Mouse (Mus musculus) spleen, adult 2 months (tissue): ENCODE results near the gene Rpap3. TPM values are rescaled to one million over a fixed set of nuclear protein-coding genes. Genes with fewer than 3 reads are reported as not detected.
A peak's percentile ranks its signal among the peaks of the same experiment; 100 is the strongest.

ENCODE experiments used
- DNase-seq, 2 experiments: peaks; one replicate each; pipeline versions ENCODE4 v3.0.0 to v3.0.0-alpha.2; 2012 to 2021; ENCODE audit warnings: low spot score in 2 of 2, low read depth in 1 of 2
- H3K27ac ChIP-seq: fragments of 200-500 bp; 2 replicates; pipeline ENCODE4 v1.5.1; 2012; ENCODE audit warnings: low read length, inconsistent platforms; ENCODE audit not compliant: insufficient read depth
- H3K27me3 ChIP-seq: fragments of 200-500 bp; 2 replicates; pipeline ENCODE4 v1.6.1; 2012; ENCODE audit warnings: mild to moderate bottlenecking, moderate library complexity, low read length, inconsistent platforms; ENCODE audit not compliant: control insufficient read depth, insufficient read depth
- H3K36me3 ChIP-seq: fragments of 200-500 bp; 2 replicates; pipeline ENCODE4 v1.6.1; 2012; ENCODE audit warnings: mild to moderate bottlenecking, low read length, inconsistent platforms; ENCODE audit not compliant: control insufficient read depth, insufficient read depth
- H3K4me1 ChIP-seq: fragments of 200-500 bp; 2 replicates; pipeline ENCODE4 v1.6.1; 2011; ENCODE audit warnings: inconsistent platforms; ENCODE audit not compliant: control insufficient read depth, insufficient read depth, insufficient read length
- H3K4me3 ChIP-seq: fragments of 200-500 bp; 2 replicates; pipeline ENCODE4 v1.5.1; 2011; ENCODE audit warnings: mild to moderate bottlenecking, inconsistent platforms; ENCODE audit not compliant: insufficient read depth, insufficient read length; ENCODE audit errors: extremely low read depth
- CTCF ChIP-seq: fragments of 200-500 bp; IDR thresholded peaks from 2 replicates; pipeline ENCODE4 v1.5.1; 2011; ENCODE audit warnings: mild to moderate bottlenecking, inconsistent platforms; ENCODE audit not compliant: insufficient read depth, insufficient read length, insufficient replicate concordance; ENCODE audit errors: extremely low read depth
- POLR2A ChIP-seq: fragments of 200-500 bp; IDR thresholded peaks from 2 replicates; pipeline ENCODE4 v1.6.1; 2011; ENCODE audit warnings: low read depth, low read length, inconsistent platforms
- WGBS: fragments of 180-500 bp; shearing (Covaris S2); methylation state at CpG from one replicate; pipeline ENCODE4 v1.1.7; 2018; 5-methylcytosine and 5-hydroxymethylcytosine counted together
- polyA plus RNA-seq: library from polyadenylated mRNA; depleted of rRNA; stranded (reverse); fragments of >200 nt; gene quantifications from 2 replicates; pipeline ENCODE4 v1.2.3, GENCODE M21; 2012

Rpap3 gene
- polyA plus RNA-seq, 1 experiment, result 2.1 TPM

- peak; percentile 44 to 59 for DNase-seq
- Histone ChIP-seq H3K4me1 (peaks cover 40% of the 10 kb centered on the region; the same call in 1 of the 2 replicates), H3K27me3 (no peaks in the 10 kb centered on the region), H3K36me3 (no peaks in the 10 kb centered on the region), H3K27ac (peak overlapping the region; percentile 54), H3K4me3 (no peak overlapping the region)
- no peak for TF ChIP-seq POLR2A
- WGBS, result 16% methylated on average over 10 of the region's 10 CpGs
Observed at GRCm38 (mm10) chr15:97744930-97745329, 39.3 kb upstream of the Rpap3 start.

GRCm38 (mm10) chr15:97743961-97744525, 38.4 kb upstream of the Rpap3 start:
- H3K36me3 ChIP-seq, result no peaks in the 10 kb centered on the region
- peaks cover 36% of the 10 kb centered on the region; the same call in 1 of the 2 replicates for H3K4me1 ChIP-seq
- peak overlapping the region; percentile 38; the same call in 1 of the 2 replicates for H3K27ac ChIP-seq
- TF ChIP-seq POLR2A (no peak), CTCF (no peak)
- 68% methylated on average over 12 of the region's 12 CpGs for WGBS
- no peak overlapping the region for H3K4me3 ChIP-seq
- DNase-seq, result no peak
- no peaks in the 10 kb centered on the region for H3K27me3 ChIP-seq

GRCm38 (mm10) chr15:97743210-97743609, 37.6 kb upstream of the Rpap3 start:
- H3K4me1 ChIP-seq, result peaks cover 36% of the 10 kb centered on the region; the same call in 1 of the 2 replicates
- no peaks in the 10 kb centered on the region for H3K27me3 ChIP-seq
- H3K36me3 ChIP-seq, result no peaks in the 10 kb centered on the region
- H3K27ac ChIP-seq, result peak overlapping the region; percentile 16; the same call in 1 of the 2 replicates
- TF ChIP-seq CTCF (no peak), POLR2A (no peak)
- no peak for DNase-seq
- H3K4me3 ChIP-seq, result no peak overlapping the region
- 85% methylated on average over 5 of the region's 5 CpGs for WGBS

GRCm38 (mm10) chr15:97742600-97742999, 37.0 kb upstream of the Rpap3 start:
- no peak for DNase-seq
- 22% methylated on average over 4 of the region's 4 CpGs for WGBS

GRCm38 (mm10) chr15:97742074-97742473, 36.4 kb upstream of the Rpap3 start:
- Histone ChIP-seq H3K27ac (peak overlapping the region; percentile 79), H3K4me1 (peaks cover 36% of the 10 kb centered on the region; the same call in 1 of the 2 replicates), H3K36me3 (no peaks in the 10 kb centered on the region), H3K4me3 (no peak overlapping the region), H3K27me3 (no peaks in the 10 kb centered on the region)
- peak in 1 of 2 experiments; percentile 55 for DNase-seq
- 21% methylated on average over 7 of the region's 7 CpGs for WGBS
- TF ChIP-seq POLR2A (no peak), CTCF (no peak)

More at GRCm38 (mm10) chr15:97742600-97742999, 37.0 kb upstream of the Rpap3 start:
- Histone ChIP-seq H3K4me1 (peaks cover 36% of the 10 kb centered on the region; the same call in 1 of the 2 replicates), H3K4me3 (no peak overlapping the region), H3K36me3 (no peaks in the 10 kb centered on the region), H3K27me3 (no peaks in the 10 kb centered on the region), H3K27ac (peak overlapping the region; percentile 79)
- no peak for TF ChIP-seq POLR2A
- TF ChIP-seq CTCF, result no peak

- Histone ChIP-seq H3K4me3 (no peak overlapping the region), H3K27me3 (no peaks in the 10 kb centered on the region), H3K36me3 (no peaks in the 10 kb centered on the region), H3K27ac (peak overlapping the region; percentile 68), H3K4me1 (peaks cover 36% of the 10 kb centered on the region; the same call in 1 of the 2 replicates)
- WGBS, result 75% methylated on average over 12 of the region's 12 CpGs
- no peak for TF ChIP-seq POLR2A
- no peak for TF ChIP-seq CTCF
- no peak for DNase-seq
Observed at GRCm38 (mm10) chr15:97741662-97742061, 36.0 kb upstream of the Rpap3 start.

GRCm38 (mm10) chr15:97740283-97740732, 34.7 kb upstream of the Rpap3 start:
- 46% methylated on average over 9 of the region's 9 CpGs for WGBS
- TF ChIP-seq POLR2A (no peak), CTCF (no peak)
- H3K27me3 ChIP-seq, result no peaks in the 10 kb centered on the region
- peaks cover 31% of the 10 kb centered on the region; the same call in 1 of the 2 replicates for H3K4me1 ChIP-seq
- peak overlapping the region; percentile 36; the same call in 1 of the 2 replicates for H3K27ac ChIP-seq
- no peaks in the 10 kb centered on the region for H3K36me3 ChIP-seq
- DNase-seq, result no peak
- H3K4me3 ChIP-seq, result no peak overlapping the region
